Mouse (Mus musculus): ENCODE measurements at regions not wholly inside any gene's neighbourhood (a gene's known extent, or its start where the extent isn't known, plus 50 kb on each side); places are given as distances from the start of the nearest gene placed in this dataset.

- TF ChIP-seq CTCF (IDR thresholded peaks at IDR 0.05; ENCODE audit: low read depth, low read length) = no peak
- no peak for TF ChIP-seq POLR2A (IDR thresholded peaks at IDR 0.05; ENCODE audit: extremely low read depth, insufficient read depth, low read length)
Observed at GRCm38 (mm10) chr10:102615962-102616595, 104.1 kb downstream of the Rassf9 start.

Data from liver, adult 2 months (tissue).